ENCODE assay signal across 7 mouse cellular contexts in genomic region chr11:86586868-86587792, GRCm38 (mm10). TPM values are rescaled to one million over a fixed set of nuclear protein-coding genes. Genes with fewer than 3 reads are reported as not detected.
DNase-seq lines count a peak whose midpoint lies in the region; ATAC-seq and TF ChIP-seq lines count a peak whose summit lies in the region.

No protein-coding gene starts in this region.

- no peaks in the 10 kb centered on the region for H3K36me3 ChIP-seq in intestine, postnatal 0 days (ENCODE audit: control insufficient read depth, insufficient read depth)
- no peaks in the 10 kb centered on the region for H3K36me3 ChIP-seq in lung, embryonic 14.5 days (ENCODE audit: insufficient read depth)

- H3K4me2 ChIP-seq in intestine, postnatal 0 days (replicated peaks; ENCODE audit: low read depth), result peak overlapping the region; percentile 59
- peak overlapping the region; percentile 63 for H3K4me2 ChIP-seq in lung, embryonic 14.5 days

- H3K27me3 ChIP-seq in intestine, postnatal 0 days (replicated peaks; ENCODE audit: control insufficient read depth, insufficient read depth, low read length), result no peaks in the 10 kb centered on the region
- H3K27me3 ChIP-seq in lung, embryonic 14.5 days (ENCODE audit: insufficient read depth, low read length), result no peaks in the 10 kb centered on the region

- H3K9me3 ChIP-seq in intestine, postnatal 0 days (ENCODE audit: control insufficient read depth), result no peaks in the 10 kb centered on the region
- no peaks in the 10 kb centered on the region for H3K9me3 ChIP-seq in lung, embryonic 14.5 days (ENCODE audit: low read depth, low read length)

- H3K9ac ChIP-seq in intestine, postnatal 0 days (ENCODE audit: low read depth, low read length), result peak overlapping the region; percentile 88
- peak overlapping the region; percentile 67 for H3K9ac ChIP-seq in lung, embryonic 14.5 days

- ATAC-seq in granulocyte monocyte progenitor cell, adult 5-6 weeks (replicated peaks; ENCODE audit: poor library complexity, severe bottlenecking), result peak; percentile 83
- peak; percentile 92 for ATAC-seq in intestine, postnatal 0 days
- peak; percentile 92 for ATAC-seq in lung, embryonic 14.5 days (ENCODE audit: insufficient read depth)

- H3K27ac ChIP-seq in intestine, postnatal 0 days (ENCODE audit: low read depth, low read length), result peak overlapping the region; percentile 93
- peak overlapping the region; percentile 78 for H3K27ac ChIP-seq in lung, embryonic 14.5 days (ENCODE audit: low read depth)

- 2% methylated on average over 15 of the region's 15 CpGs for WGBS in intestine, postnatal 0 days
- 3% methylated on average over 15 of the region's 15 CpGs for WGBS in lung, embryonic 14.5 days

- no peak for TF ChIP-seq CTCF in intestine, postnatal 0 days (IDR thresholded peaks at IDR 0.05; ENCODE audit: low read depth)
- TF ChIP-seq CTCF in lung, embryonic 14.5 days (IDR thresholded peaks at IDR 0.05; ENCODE audit: low read depth), result no peak

- peak; percentile 100 for DNase-seq in MEL-GATA-1-ER (ENCODE audit: extremely low read depth, low read depth)
- peak; percentile 47 for DNase-seq in brain, adult 2 months (ENCODE audit: low read depth, low spot score)
- peak; percentile 87 for DNase-seq in lung, embryonic 14.5 days
- DNase-seq in retina, postnatal 1 day, result peak; percentile 11
- no peak for DNase-seq in right cerebral cortex, adult 18-20 months

- peak overlapping the region; percentile 53 for H3K4me3 ChIP-seq in intestine, postnatal 0 days (ENCODE audit: low read depth, low read length)
- peak overlapping the region; percentile 37 for H3K4me3 ChIP-seq in lung, embryonic 14.5 days (ENCODE audit: low read depth, low read length)

- no peaks in the 10 kb centered on the region; the same call in 1 of the 2 replicates for H3K4me1 ChIP-seq in intestine, postnatal 0 days (replicated peaks; ENCODE audit: control insufficient read depth, insufficient read depth, low read length)
- H3K4me1 ChIP-seq in lung, embryonic 14.5 days (ENCODE audit: insufficient read depth), result peaks cover 5% of the 10 kb centered on the region; the same call in 1 of the 2 replicates

RNA-seq across cellular contexts. Expression of gene Tubd1, which starts 42.3 kb away (rescaled TPM):
- total RNA-seq in granulocyte monocyte progenitor cell, adult 5-6 weeks (2014; fragmentation: Nextera tagmentation), result 10.9 and 12.9 TPM in 2 replicates
- total RNA-seq in granulocyte monocyte progenitor cell, adult 5-6 weeks (2017), result 10.3 and 11.5 TPM in 2 replicates
- 4.7 and 5.9 TPM in 2 replicates for polyA plus RNA-seq in intestine, postnatal 0 days (2015; fragmentation: Nextera tagmentation; extraction: Ambion mirVana)
- polyA plus RNA-seq in lung, embryonic 14.5 days (2014; fragmentation: Nextera tagmentation; extraction: Ambion mirVana), result 14.2 and 14.7 TPM in 2 replicates

RNA-seq across cellular contexts. Expression of gene Rps6kb1, which starts 42.5 kb away (rescaled TPM):
- 29.5 and 30.5 TPM in 2 replicates for total RNA-seq in granulocyte monocyte progenitor cell, adult 5-6 weeks (2014; fragmentation: Nextera tagmentation)
- total RNA-seq in granulocyte monocyte progenitor cell, adult 5-6 weeks (2017), result 38.2 and 54.1 TPM in 2 replicates
- 37.9 and 39.9 TPM in 2 replicates for polyA plus RNA-seq in intestine, postnatal 0 days (2015; fragmentation: Nextera tagmentation; extraction: Ambion mirVana)
- 58.8 and 66.5 TPM in 2 replicates for polyA plus RNA-seq in lung, embryonic 14.5 days (2014; fragmentation: Nextera tagmentation; extraction: Ambion mirVana)
